Mouse (Mus musculus): Measurements from ENCODE around the gene Hoxd4. TPM values are rescaled to one million over a fixed set of nuclear protein-coding genes. Genes with fewer than 3 reads are reported as not detected.
A peak's percentile ranks its signal among the peaks of the same experiment; 100 is the strongest.

The Hoxd4 gene
- polyA plus RNA-seq, 1 experiment from 2014 or later: not detected

DNA sequence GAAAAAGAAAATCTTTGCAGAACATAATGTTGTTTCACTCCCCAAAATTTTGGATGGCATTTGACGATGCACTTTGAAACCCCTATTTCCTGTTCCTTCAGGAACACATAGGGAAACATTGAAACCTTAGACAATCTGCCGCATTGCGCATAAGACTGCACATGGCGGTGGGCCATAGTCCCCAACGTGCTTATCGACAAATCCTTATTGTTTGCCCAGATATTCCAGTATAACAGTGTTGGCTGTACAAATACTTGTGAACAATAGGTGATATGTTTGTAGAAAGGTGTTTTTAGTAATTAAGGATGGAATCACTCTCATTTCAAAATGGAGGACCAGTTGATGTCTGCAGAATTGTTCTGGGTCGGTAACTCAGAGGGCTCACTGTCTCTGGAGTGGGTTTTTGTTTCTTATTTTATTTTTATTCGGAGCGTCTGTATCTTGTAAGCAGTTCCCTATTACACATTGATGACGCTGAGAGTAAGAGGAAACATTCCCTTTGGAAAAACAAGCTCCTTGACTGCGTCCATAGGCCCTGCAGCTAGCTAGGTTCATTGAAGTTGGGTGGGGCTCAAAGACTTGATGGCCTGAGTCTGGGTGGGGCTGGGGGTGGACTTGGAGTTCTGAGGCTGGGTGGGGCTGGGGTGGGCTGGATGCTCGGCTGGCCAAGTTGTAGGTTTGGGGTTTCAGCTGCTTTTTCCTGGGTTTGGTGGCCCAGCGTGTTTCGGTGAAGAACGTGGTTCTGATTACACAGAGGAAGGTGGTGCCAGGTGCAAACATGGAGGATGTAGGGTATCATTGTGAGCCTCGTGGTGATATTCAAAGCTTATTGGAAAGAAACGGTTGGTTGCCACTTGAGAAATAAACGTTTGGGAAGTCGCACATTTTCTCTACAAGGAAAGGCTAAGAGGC is 1.8 kb downstream of the Hoxd4 start:
- 6% methylated on average over 19 of the region's 19 CpGs for WGBS
- peaks cover 13% of the 10 kb centered on the region for H3K4me1 ChIP-seq
- H3K9ac ChIP-seq: no peak overlapping the region
- H3K9me3 ChIP-seq: no peaks in the 10 kb centered on the region
- no peaks in the 10 kb centered on the region for H3K36me3 ChIP-seq
- peaks cover 100% of the 10 kb centered on the region for H3K27me3 ChIP-seq (replicated peaks)
- ATAC-seq (ENCODE audit: extremely low read depth, insufficient number of reproducible peaks, low FRiP score, low TSS enrichment): no peak
- no peak overlapping the region for H3K27ac ChIP-seq (replicated peaks)
- no peak overlapping the region for H3K4me3 ChIP-seq
- H3K4me2 ChIP-seq: no peak overlapping the region

GRCm38 (mm10) chr2:74714156-74714789 is 2.5 kb downstream of the Hoxd4 start:
- Histone ChIP-seq H3K4me2 (no peak overlapping the region), H3K9me3 (no peaks in the 10 kb centered on the region), H3K4me1 (peaks cover 13% of the 10 kb centered on the region), H3K27me3 (replicated peaks) (peaks cover 100% of the 10 kb centered on the region), H3K36me3 (no peaks in the 10 kb centered on the region), H3K4me3 (no peak overlapping the region), H3K9ac (no peak overlapping the region), H3K27ac (replicated peaks) (no peak overlapping the region)
- WGBS: 6% methylated on average over 18 of the region's 18 CpGs
- no peak for ATAC-seq (ENCODE audit: extremely low read depth, insufficient number of reproducible peaks, low FRiP score, low TSS enrichment)

DNA sequence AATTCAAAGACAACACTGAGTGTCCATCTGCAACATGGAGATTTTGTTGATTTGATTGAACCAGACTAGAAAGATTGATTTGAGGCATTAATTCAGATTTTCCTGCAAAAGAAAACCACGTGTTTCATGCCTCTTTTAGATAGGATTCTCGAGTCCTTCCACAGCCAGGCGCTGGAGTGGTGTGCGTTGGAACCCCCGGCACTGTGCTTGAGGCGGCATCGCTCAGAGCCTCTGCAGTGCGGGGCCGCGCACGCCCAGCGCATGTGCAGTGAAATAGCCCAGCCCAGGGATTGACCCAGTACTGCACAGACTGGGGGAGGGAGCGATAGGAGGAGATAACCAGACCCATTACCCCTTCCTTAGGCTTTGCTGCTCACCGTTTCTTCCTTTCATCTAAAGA is 3.2 kb downstream of the Hoxd4 start:
- ATAC-seq (ENCODE audit: extremely low read depth, insufficient number of reproducible peaks, low FRiP score, low TSS enrichment): no peak
- H3K4me1 ChIP-seq: peaks cover 13% of the 10 kb centered on the region
- H3K27me3 ChIP-seq (replicated peaks): peaks cover 100% of the 10 kb centered on the region
- no peaks in the 10 kb centered on the region for H3K9me3 ChIP-seq
- H3K4me2 ChIP-seq: 0 out of 2 replicates have a peak overlapping the region, but pooled peaks have one; percentile 8
- H3K9ac ChIP-seq: no peak overlapping the region
- H3K36me3 ChIP-seq: no peaks in the 10 kb centered on the region
- H3K4me3 ChIP-seq: no peak overlapping the region
- 1% methylated on average over 14 of the region's 14 CpGs for WGBS
- H3K27ac ChIP-seq (replicated peaks): no peak overlapping the region

DNA sequence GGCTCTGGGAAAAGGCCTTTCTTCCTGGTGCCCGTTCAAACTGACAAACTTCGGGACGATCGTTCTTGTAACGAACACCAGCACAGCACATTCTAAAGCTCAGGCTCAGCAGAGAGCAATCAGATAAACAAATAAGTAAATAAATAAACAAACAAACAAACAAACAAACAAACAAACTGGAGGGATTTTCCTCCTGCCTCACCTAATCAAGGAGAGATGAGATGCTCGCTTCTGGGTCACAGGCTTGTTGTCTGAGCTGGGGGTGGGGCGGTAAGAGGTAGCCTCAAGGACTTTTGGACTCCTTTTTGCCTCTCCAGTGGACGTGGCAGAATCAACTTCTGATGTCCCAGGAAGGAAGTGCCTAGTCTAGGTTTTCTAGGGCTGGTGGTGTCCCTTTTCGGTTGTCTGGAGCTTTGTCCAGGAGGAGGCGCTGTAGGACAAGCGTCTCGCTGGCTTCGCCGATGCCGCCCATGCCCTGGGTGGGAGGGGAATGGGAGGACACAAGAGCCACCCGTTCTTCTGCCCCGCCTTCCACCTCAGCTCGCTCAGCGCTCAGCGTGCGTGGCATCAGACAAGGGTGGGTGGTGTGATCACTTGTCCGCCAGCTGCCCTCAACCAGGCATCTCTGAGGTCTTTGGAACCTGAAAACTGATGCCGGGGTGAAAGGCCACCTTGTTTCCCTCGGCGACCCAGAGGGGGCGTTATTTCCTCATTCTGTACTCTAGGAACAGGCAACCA is 3.9 kb downstream of the Hoxd4 start:
- Histone ChIP-seq H3K4me3 (peak overlapping the region; percentile 45), H3K9ac (0 out of 2 replicates have a peak overlapping the region, but pooled peaks have one; percentile 33), H3K4me1 (peaks cover 13% of the 10 kb centered on the region), H3K9me3 (no peaks in the 10 kb centered on the region), H3K27me3 (replicated peaks) (peaks cover 100% of the 10 kb centered on the region), H3K4me2 (peak overlapping the region; percentile 64), H3K36me3 (no peaks in the 10 kb centered on the region), H3K27ac (replicated peaks) (no peak overlapping the region)
- 3% methylated on average over 26 of the region's 26 CpGs for WGBS
- ATAC-seq (ENCODE audit: extremely low read depth, insufficient number of reproducible peaks, low FRiP score, low TSS enrichment): 0 out of 2 replicates have a peak, but pooled peaks have one; percentile 31

GRCm38 (mm10) chr2:74720384-74720783 is 8.7 kb downstream of the Hoxd4 start:
- Histone ChIP-seq H3K4me1 (0 out of 2 replicates have a peak, but pooled peaks cover 3% of the 10 kb centered on the region), H3K9ac (no peak overlapping the region), H3K4me2 (no peak overlapping the region), H3K9me3 (no peaks in the 10 kb centered on the region), H3K36me3 (no peaks in the 10 kb centered on the region), H3K27me3 (replicated peaks) (peaks cover 100% of the 10 kb centered on the region), H3K27ac (replicated peaks) (no peak overlapping the region), H3K4me3 (no peak overlapping the region)
- no peak for ATAC-seq (ENCODE audit: extremely low read depth, insufficient number of reproducible peaks, low FRiP score, low TSS enrichment)
- WGBS: 10% methylated on average over 2 of the region's 2 CpGs

DNA sequence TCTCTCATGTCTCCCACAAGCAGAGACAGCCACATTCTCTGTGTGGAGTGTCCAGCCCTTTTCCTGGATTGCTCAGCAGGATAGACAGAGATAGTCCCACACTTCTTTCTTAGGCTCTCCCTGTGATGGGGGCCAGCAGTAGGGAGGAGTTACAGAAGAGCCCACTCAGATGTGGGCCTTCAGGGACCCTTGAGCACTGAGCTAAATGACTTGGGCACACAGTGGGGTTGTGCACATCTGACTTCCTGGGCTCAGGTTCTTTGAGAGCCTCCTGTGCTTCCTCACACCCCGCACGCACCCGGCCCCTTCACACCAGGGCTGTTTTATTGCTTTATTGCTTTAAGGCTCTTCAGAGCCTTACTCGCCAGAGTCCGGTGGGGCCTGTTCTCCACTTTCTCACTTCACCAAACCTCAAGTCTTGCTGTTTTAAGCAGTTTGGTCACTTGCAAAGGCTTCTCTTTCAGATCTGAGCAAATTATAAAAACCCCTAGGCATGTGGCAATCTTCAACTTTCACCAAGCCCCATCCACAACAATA is 9.3 kb downstream of the Hoxd4 start:
- Histone ChIP-seq H3K9ac (no peak overlapping the region), H3K4me2 (no peak overlapping the region), H3K9me3 (no peaks in the 10 kb centered on the region), H3K27ac (replicated peaks) (no peak overlapping the region), H3K4me3 (no peak overlapping the region), H3K4me1 (0 out of 2 replicates have a peak, but pooled peaks cover under 1% of the 10 kb centered on the region), H3K27me3 (replicated peaks) (peaks cover 100% of the 10 kb centered on the region), H3K36me3 (no peaks in the 10 kb centered on the region)
- no peak for ATAC-seq (ENCODE audit: extremely low read depth, insufficient number of reproducible peaks, low FRiP score, low TSS enrichment)
- 8% methylated on average over 5 of the region's 5 CpGs for WGBS

DNA sequence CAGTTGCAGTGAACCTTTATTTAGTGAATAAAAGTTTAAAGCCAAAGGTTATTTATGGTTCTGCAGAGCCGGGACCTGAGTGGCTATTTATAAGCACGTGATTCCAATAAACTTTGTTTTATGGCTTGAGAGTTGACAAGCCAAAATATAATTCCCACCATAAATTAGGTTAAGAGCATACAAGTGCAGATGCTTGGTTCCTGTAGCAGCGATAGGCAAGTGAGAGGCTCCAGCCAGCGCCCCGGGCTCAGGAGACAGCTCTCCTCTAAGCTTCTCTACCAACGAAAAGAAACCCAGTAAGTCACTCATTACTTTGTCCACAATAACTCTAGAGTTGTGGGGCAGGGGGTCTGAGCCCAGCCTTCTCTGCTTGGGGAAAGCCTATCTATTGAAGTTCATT is 10.2 kb downstream of the Hoxd4 start:
- ATAC-seq (ENCODE audit: extremely low read depth, insufficient number of reproducible peaks, low FRiP score, low TSS enrichment): no peak
- 10% methylated on average over 6 of the region's 6 CpGs for WGBS
- Histone ChIP-seq H3K36me3 (no peaks in the 10 kb centered on the region), H3K4me2 (no peak overlapping the region), H3K9ac (no peak overlapping the region), H3K4me1 (no peaks in the 10 kb centered on the region), H3K27ac (replicated peaks) (no peak overlapping the region), H3K27me3 (replicated peaks) (peaks cover 100% of the 10 kb centered on the region), H3K4me3 (no peak overlapping the region), H3K9me3 (no peaks in the 10 kb centered on the region)

DNA sequence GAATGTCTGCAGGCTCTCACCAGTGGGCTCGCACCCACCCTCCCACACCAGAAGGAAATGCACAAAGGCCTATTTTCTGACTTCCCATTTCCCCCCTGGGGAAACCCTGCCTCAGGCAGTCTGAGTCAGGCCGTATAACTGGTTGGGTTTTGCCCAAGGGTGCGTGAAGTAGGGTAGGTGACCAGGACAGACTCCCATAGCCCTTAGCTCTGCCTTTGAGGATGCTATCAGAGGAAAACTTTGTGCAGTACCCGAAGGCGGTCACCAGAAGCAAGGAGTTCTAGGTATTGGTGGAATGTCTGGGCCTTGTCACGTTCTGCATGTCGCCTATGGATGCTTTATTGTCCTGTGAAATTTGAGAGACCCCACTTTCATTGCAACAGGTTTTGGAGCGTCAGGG is 11.2 kb downstream of the Hoxd4 start:
- WGBS: 4% methylated on average over 8 of the region's 8 CpGs
- Histone ChIP-seq H3K27me3 (replicated peaks) (peaks cover 100% of the 10 kb centered on the region), H3K4me3 (no peak overlapping the region), H3K4me1 (peaks cover 6% of the 10 kb centered on the region; the same call in 1 of the 2 replicates), H3K36me3 (no peaks in the 10 kb centered on the region), H3K27ac (replicated peaks) (no peak overlapping the region), H3K9ac (no peak overlapping the region), H3K9me3 (no peaks in the 10 kb centered on the region), H3K4me2 (no peak overlapping the region)
- no peak for ATAC-seq (ENCODE audit: extremely low read depth, insufficient number of reproducible peaks, low FRiP score, low TSS enrichment)

GRCm38 (mm10) chr2:74724244-74725015 is 12.7 kb downstream of the Hoxd4 start:
- ATAC-seq (ENCODE audit: extremely low read depth, insufficient number of reproducible peaks, low FRiP score, low TSS enrichment): no peak
- H3K9me3 ChIP-seq: no peaks in the 10 kb centered on the region

GRCm38 (mm10) chr2:74725171-74725570 is 13.4 kb downstream of the Hoxd4 start:
- Histone ChIP-seq H3K4me2 (no peak overlapping the region), H3K4me3 (no peak overlapping the region), H3K27me3 (replicated peaks) (peaks cover 100% of the 10 kb centered on the region), H3K36me3 (no peaks in the 10 kb centered on the region), H3K27ac (replicated peaks) (no peak overlapping the region), H3K4me1 (peaks cover 6% of the 10 kb centered on the region; the same call in 1 of the 2 replicates), H3K9ac (no peak overlapping the region), H3K9me3 (no peaks in the 10 kb centered on the region)
- WGBS: 6% methylated on average over 17 of the region's 17 CpGs
- ATAC-seq (ENCODE audit: extremely low read depth, insufficient number of reproducible peaks, low FRiP score, low TSS enrichment): no peak

More at GRCm38 (mm10) chr2:74724244-74725015, 12.7 kb downstream of the Hoxd4 start:
- 15% methylated on average over 7 of the region's 7 CpGs for WGBS
- H3K4me1 ChIP-seq: peaks cover 6% of the 10 kb centered on the region; the same call in 1 of the 2 replicates
- no peak overlapping the region for H3K4me3 ChIP-seq
- no peak overlapping the region for H3K27ac ChIP-seq (replicated peaks)
- no peak overlapping the region for H3K9ac ChIP-seq
- H3K27me3 ChIP-seq (replicated peaks): peaks cover 100% of the 10 kb centered on the region
- no peak overlapping the region for H3K4me2 ChIP-seq
- no peaks in the 10 kb centered on the region for H3K36me3 ChIP-seq
